Mouse (Mus musculus) embryonic facial prominence, embryonic 10.5 days (tissue): ENCODE results near the gene Mpig6b. TPM values are rescaled to one million over a fixed set of nuclear protein-coding genes. Genes with fewer than 3 reads are reported as not detected.

ENCODE experiments used
- DNase-seq: peaks from one replicate; pipeline ENCODE4 v3.0.0-alpha.2; 2017; ENCODE audit warnings: low spot score
- H3K27ac ChIP-seq: fragments of 300-500 bp; sonication (generic); replicated peaks from 2 replicates; pipeline ENCODE4 v1.5.1; 2016; ENCODE audit warnings: mild to moderate bottlenecking
- H3K27me3 ChIP-seq: fragments of 300-500 bp; sonication (generic); replicated peaks from 2 replicates; pipeline ENCODE4 v1.6.1; 2016; ENCODE audit warnings: low read depth, mild to moderate bottlenecking; ENCODE audit not compliant: poor library complexity, severe bottlenecking
- H3K36me3 ChIP-seq: fragments of 300-500 bp; sonication (generic); replicated peaks from 2 replicates; pipeline ENCODE4 v1.6.1; 2016; ENCODE audit warnings: mild to moderate bottlenecking, moderate library complexity
- H3K4me1 ChIP-seq: fragments of 300-500 bp; sonication (generic); 2 replicates; pipeline ENCODE4 v1.6.1; 2016
- H3K4me3 ChIP-seq: fragments of 300-500 bp; sonication (generic); 2 replicates; pipeline ENCODE4 v1.5.1; 2016; ENCODE audit warnings: mild to moderate bottlenecking, moderate library complexity
- H3K9me3 ChIP-seq: fragments of 300-500 bp; sonication (generic); 2 replicates; pipeline ENCODE4 v1.6.1; 2016; ENCODE audit warnings: mild to moderate bottlenecking
- WGBS: fragments of 180-500 bp; shearing (Covaris S2); methylation state at CpG from one replicate; pipeline ENCODE4 v1.1.7; 2016; 5-methylcytosine and 5-hydroxymethylcytosine counted together
- polyA plus RNA-seq: library from polyadenylated mRNA; unstranded; fragments of >200 nt; fragmentation: Nextera tagmentation; extraction: Ambion mirVana; gene quantifications from 2 replicates; pipeline ENCODE4 v1.2.1, GENCODE M21; 2016

Gene Mpig6b
- polyA plus RNA-seq, 1 experiment from 2014 or later: 0.93 TPM

GRCm38 (mm10) chr17:35050126-35050750 lies 15.7 kb downstream of the Mpig6b start:
- Histone ChIP-seq H3K4me1 (peaks cover 76% of the 10 kb centered on the region), H3K27me3 (0 out of 2 replicates have a peak, but pooled peaks cover 3% of the 10 kb centered on the region), H3K36me3 (peaks cover 35% of the 10 kb centered on the region), H3K9me3 (no peaks in the 10 kb centered on the region), H3K4me3 (peak overlapping the region; percentile 83), H3K27ac (peak overlapping the region; percentile 97)
- peak; percentile 83 for DNase-seq
- WGBS: 1% methylated on average over 27 of the region's 27 CpGs

- peak; percentile 88 for DNase-seq
- peaks cover 79% of the 10 kb centered on the region for H3K4me1 ChIP-seq
- peak within 1 kb of the TSS; percentile 97 for H3K27ac ChIP-seq
- peaks cover 28% of the 10 kb centered on the region for H3K36me3 ChIP-seq
- WGBS: 2% methylated on average over 11 of the region's 11 CpGs
- peaks cover 7% of the 10 kb centered on the region; the same call in 1 of the 2 replicates for H3K27me3 ChIP-seq
- peak within 1 kb of the TSS; percentile 83 for H3K4me3 ChIP-seq
- H3K9me3 ChIP-seq: no peaks in the 10 kb centered on the region
These were observed 16.4 kb downstream of the Mpig6b start, which contains the start of gene Clic1 for GRCm38 (mm10) chr17:35049561-35050016. TSS of gene Clic1 (plus strand) at chr17:35049966.

- peak overlapping the region; percentile 83 for H3K4me3 ChIP-seq
- H3K27ac ChIP-seq: peak overlapping the region; percentile 97
- DNase-seq: no peak
- H3K27me3 ChIP-seq: peaks cover 7% of the 10 kb centered on the region; the same call in 1 of the 2 replicates
- WGBS: 78% methylated on average over 5 of the region's 5 CpGs
- peaks cover 22% of the 10 kb centered on the region for H3K36me3 ChIP-seq
- H3K9me3 ChIP-seq: no peaks in the 10 kb centered on the region
- peaks cover 81% of the 10 kb centered on the region for H3K4me1 ChIP-seq
These were observed 17.0 kb downstream of the Mpig6b start for GRCm38 (mm10) chr17:35048932-35049440.

- H3K4me1 ChIP-seq: peaks cover 81% of the 10 kb centered on the region
- 37% methylated on average over 11 of the region's 11 CpGs for WGBS
- H3K9me3 ChIP-seq: no peaks in the 10 kb centered on the region
- H3K36me3 ChIP-seq: peaks cover 16% of the 10 kb centered on the region
- H3K27me3 ChIP-seq: peaks cover 7% of the 10 kb centered on the region; the same call in 1 of the 2 replicates
- H3K4me3 ChIP-seq: peak overlapping the region; percentile 22; the same call in 1 of the 2 replicates
- DNase-seq: no peak
- H3K27ac ChIP-seq: peak overlapping the region; percentile 96
These were observed 17.6 kb downstream of the Mpig6b start for GRCm38 (mm10) chr17:35048149-35048931.

GRCm38 (mm10) chr17:35047688-35048087 lies 18.3 kb downstream of the Mpig6b start:
- Histone ChIP-seq H3K9me3 (no peaks in the 10 kb centered on the region), H3K36me3 (peaks cover 9% of the 10 kb centered on the region), H3K27me3 (peaks cover 7% of the 10 kb centered on the region; the same call in 1 of the 2 replicates), H3K4me1 (peaks cover 78% of the 10 kb centered on the region), H3K4me3 (peak overlapping the region; percentile 22; the same call in 1 of the 2 replicates), H3K27ac (peak overlapping the region; percentile 96)
- WGBS: 59% methylated on average over 1 of the region's 1 CpGs
- no peak for DNase-seq

GRCm38 (mm10) chr17:35046681-35047455 lies 19.1 kb downstream of the Mpig6b start, which contains the start of gene Msh5:
TSS of gene Msh5 (minus strand) at chr17:35046745.
- 3% methylated on average over 33 of the region's 33 CpGs for WGBS
- Histone ChIP-seq H3K27me3 (peaks cover 7% of the 10 kb centered on the region; the same call in 1 of the 2 replicates), H3K9me3 (no peaks in the 10 kb centered on the region), H3K4me1 (peaks cover 70% of the 10 kb centered on the region), H3K36me3 (0 out of 2 replicates have a peak, but pooled peaks cover 1% of the 10 kb centered on the region), H3K4me3 (peak within 1 kb of the TSS; percentile 74), H3K27ac (peak within 1 kb of the TSS; percentile 96)
- peak; percentile 100 for DNase-seq

GRCm38 (mm10) chr17:35045807-35046680 lies 19.9 kb downstream of the Mpig6b start:
- DNase-seq: no peak
- 6% methylated on average over 48 of the region's 48 CpGs for WGBS
- H3K4me3 ChIP-seq: peak overlapping the region; percentile 74
- H3K36me3 ChIP-seq: no peaks in the 10 kb centered on the region
- H3K27me3 ChIP-seq: peaks cover 7% of the 10 kb centered on the region; the same call in 1 of the 2 replicates
- peaks cover 61% of the 10 kb centered on the region for H3K4me1 ChIP-seq
- no peaks in the 10 kb centered on the region for H3K9me3 ChIP-seq
- H3K27ac ChIP-seq: peak overlapping the region; percentile 96

GRCm38 (mm10) chr17:35044904-35045806 lies 20.8 kb downstream of the Mpig6b start:
- H3K27ac ChIP-seq: peak overlapping the region; percentile 96

GRCm38 (mm10) chr17:35043794-35044193 lies 22.2 kb downstream of the Mpig6b start:
- 87% methylated on average over 4 of the region's 4 CpGs for WGBS
- H3K9me3 ChIP-seq: no peaks in the 10 kb centered on the region
- H3K36me3 ChIP-seq: no peaks in the 10 kb centered on the region
- H3K27ac ChIP-seq: no peak overlapping the region
- no peak for DNase-seq
- 0 out of 2 replicates have a peak overlapping the region, but pooled peaks have one; percentile 17 for H3K4me3 ChIP-seq
- H3K27me3 ChIP-seq: peaks cover 7% of the 10 kb centered on the region; the same call in 1 of the 2 replicates
- peaks cover 41% of the 10 kb centered on the region for H3K4me1 ChIP-seq

More at GRCm38 (mm10) chr17:35044904-35045806, 20.8 kb downstream of the Mpig6b start:
- Histone ChIP-seq H3K9me3 (no peaks in the 10 kb centered on the region), H3K36me3 (no peaks in the 10 kb centered on the region), H3K4me1 (peaks cover 55% of the 10 kb centered on the region), H3K27me3 (peaks cover 7% of the 10 kb centered on the region; the same call in 1 of the 2 replicates), H3K4me3 (peak overlapping the region; percentile 74)
- WGBS: 88% methylated on average over 7 of the region's 7 CpGs
- DNase-seq: no peak

GRCm38 (mm10) chr17:35039121-35039873 lies 26.7 kb downstream of the Mpig6b start:
- Histone ChIP-seq H3K36me3 (no peaks in the 10 kb centered on the region), H3K27ac (no peak overlapping the region), H3K9me3 (no peaks in the 10 kb centered on the region), H3K27me3 (no peaks in the 10 kb centered on the region), H3K4me3 (no peak overlapping the region), H3K4me1 (0 out of 2 replicates have a peak, but pooled peaks cover 2% of the 10 kb centered on the region)
- WGBS: 88% methylated on average over 11 of the region's 11 CpGs
- no peak for DNase-seq
